Mouse (Mus musculus): ENCODE data around the gene Gm45785. TPM values are rescaled to one million over a fixed set of nuclear protein-coding genes. Genes with fewer than 3 reads are reported as not detected.

Gene Gm45785
- polyA plus RNA-seq, 1 experiment = 0.19 TPM

GRCm38 (mm10) chr7:140881696-140882468 is 25.8 kb upstream of the Gm45785 start, which contains the start of the genes Psmd13 and Sirt3:
Gene Psmd13 (plus strand): TSS chr7:140881968.
Gene Sirt3 (minus strand): TSS chr7:140882309.
- TF ChIP-seq POLR2A (IDR thresholded peaks at IDR 0.05; ENCODE audit: borderline replicate concordance, extremely low read depth, insufficient read depth, insufficient read length, poor library complexity, severe bottlenecking) = 0 out of 2 replicates have a peak, but pooled peaks have one; percentile 9
- no peak for TF ChIP-seq CTCF (IDR thresholded peaks at IDR 0.05; ENCODE audit: borderline replicate concordance, extremely low read depth, insufficient read depth, insufficient read length)
- DNase-seq (ENCODE audit: low read depth) = peak; percentile 98

GRCm38 (mm10) chr7:140880865-140881515 is 24.9 kb upstream of the Gm45785 start:
- no peak for DNase-seq (ENCODE audit: low read depth)
- TF ChIP-seq CTCF (IDR thresholded peaks at IDR 0.05; ENCODE audit: borderline replicate concordance, extremely low read depth, insufficient read depth, insufficient read length) = no peak
- TF ChIP-seq POLR2A (IDR thresholded peaks at IDR 0.05; ENCODE audit: borderline replicate concordance, extremely low read depth, insufficient read depth, insufficient read length, poor library complexity, severe bottlenecking) = no peak

- no peak for TF ChIP-seq CTCF (IDR thresholded peaks at IDR 0.05; ENCODE audit: borderline replicate concordance, extremely low read depth, insufficient read depth, insufficient read length)
- TF ChIP-seq POLR2A (IDR thresholded peaks at IDR 0.05; ENCODE audit: borderline replicate concordance, extremely low read depth, insufficient read depth, insufficient read length, poor library complexity, severe bottlenecking) = no peak
These were observed 24.3 kb upstream of the Gm45785 start for GRCm38 (mm10) chr7:140880419-140880818.

GRCm38 (mm10) chr7:140879355-140879754 is 23.2 kb upstream of the Gm45785 start:
- TF ChIP-seq POLR2A (IDR thresholded peaks at IDR 0.05; ENCODE audit: borderline replicate concordance, extremely low read depth, insufficient read depth, insufficient read length, poor library complexity, severe bottlenecking) = no peak
- no peak for TF ChIP-seq CTCF (IDR thresholded peaks at IDR 0.05; ENCODE audit: borderline replicate concordance, extremely low read depth, insufficient read depth, insufficient read length)
- no peak for DNase-seq (ENCODE audit: low read depth)

More at GRCm38 (mm10) chr7:140880419-140880818, 24.3 kb upstream of the Gm45785 start:
- no peak for DNase-seq (ENCODE audit: low read depth)

- no peak for DNase-seq (ENCODE audit: low read depth)
- TF ChIP-seq CTCF (IDR thresholded peaks at IDR 0.05; ENCODE audit: borderline replicate concordance, extremely low read depth, insufficient read depth, insufficient read length) = no peak
- no peak for TF ChIP-seq POLR2A (IDR thresholded peaks at IDR 0.05; ENCODE audit: borderline replicate concordance, extremely low read depth, insufficient read depth, insufficient read length, poor library complexity, severe bottlenecking)
These were observed 21.2 kb upstream of the Gm45785 start for GRCm38 (mm10) chr7:140877364-140877763.

- TF ChIP-seq POLR2A (IDR thresholded peaks at IDR 0.05; ENCODE audit: borderline replicate concordance, extremely low read depth, insufficient read depth, insufficient read length, poor library complexity, severe bottlenecking) = no peak
- no peak for TF ChIP-seq CTCF (IDR thresholded peaks at IDR 0.05; ENCODE audit: borderline replicate concordance, extremely low read depth, insufficient read depth, insufficient read length)
These were observed 18.1 kb upstream of the Gm45785 start for GRCm38 (mm10) chr7:140874224-140874623.

GRCm38 (mm10) chr7:140864761-140865160 is 8.6 kb upstream of the Gm45785 start:
- no peak for DNase-seq (ENCODE audit: low read depth)
- no peak for TF ChIP-seq CTCF (IDR thresholded peaks at IDR 0.05; ENCODE audit: borderline replicate concordance, extremely low read depth, insufficient read depth, insufficient read length)
- TF ChIP-seq POLR2A (IDR thresholded peaks at IDR 0.05; ENCODE audit: borderline replicate concordance, extremely low read depth, insufficient read depth, insufficient read length, poor library complexity, severe bottlenecking) = no peak

More at GRCm38 (mm10) chr7:140874224-140874623, 18.1 kb upstream of the Gm45785 start:
- no peak for DNase-seq (ENCODE audit: low read depth)

GRCm38 (mm10) chr7:140860728-140861127 is 4.6 kb upstream of the Gm45785 start:
- no peak for DNase-seq (ENCODE audit: low read depth)
- TF ChIP-seq CTCF (IDR thresholded peaks at IDR 0.05; ENCODE audit: borderline replicate concordance, extremely low read depth, insufficient read depth, insufficient read length) (no peak), POLR2A (IDR thresholded peaks at IDR 0.05; ENCODE audit: borderline replicate concordance, extremely low read depth, insufficient read depth, insufficient read length, poor library complexity, severe bottlenecking) (no peak)

- TF ChIP-seq CTCF (IDR thresholded peaks at IDR 0.05; ENCODE audit: borderline replicate concordance, extremely low read depth, insufficient read depth, insufficient read length) (no peak), POLR2A (IDR thresholded peaks at IDR 0.05; ENCODE audit: borderline replicate concordance, extremely low read depth, insufficient read depth, insufficient read length, poor library complexity, severe bottlenecking) (no peak)
- DNase-seq (ENCODE audit: low read depth) = no peak
These were observed 3.9 kb upstream of the Gm45785 start for GRCm38 (mm10) chr7:140859997-140860396.

GRCm38 (mm10) chr7:140858746-140859145 is 2.6 kb upstream of the Gm45785 start:
- TF ChIP-seq POLR2A (IDR thresholded peaks at IDR 0.05; ENCODE audit: borderline replicate concordance, extremely low read depth, insufficient read depth, insufficient read length, poor library complexity, severe bottlenecking) (no peak), CTCF (IDR thresholded peaks at IDR 0.05; ENCODE audit: borderline replicate concordance, extremely low read depth, insufficient read depth, insufficient read length) (no peak)

More at GRCm38 (mm10) chr7:140858746-140859145, 2.6 kb upstream of the Gm45785 start:
- DNase-seq (ENCODE audit: low read depth) = no peak

Data from brain, embryonic 14.5 days (tissue).